Mouse (Mus musculus) spleen, adult 2 months (tissue): ENCODE measurements around the gene Itga3.

ENCODE experiments used
- CTCF ChIP-seq: fragments of 200-500 bp; IDR thresholded peaks from 2 replicates; pipeline ENCODE4 v1.5.1; 2011; ENCODE audit warnings: mild to moderate bottlenecking, inconsistent platforms; ENCODE audit not compliant: insufficient read depth, insufficient read length, insufficient replicate concordance; ENCODE audit errors: extremely low read depth
- POLR2A ChIP-seq: fragments of 200-500 bp; IDR thresholded peaks from 2 replicates; pipeline ENCODE4 v1.6.1; 2011; ENCODE audit warnings: low read depth, low read length, inconsistent platforms

DNA sequence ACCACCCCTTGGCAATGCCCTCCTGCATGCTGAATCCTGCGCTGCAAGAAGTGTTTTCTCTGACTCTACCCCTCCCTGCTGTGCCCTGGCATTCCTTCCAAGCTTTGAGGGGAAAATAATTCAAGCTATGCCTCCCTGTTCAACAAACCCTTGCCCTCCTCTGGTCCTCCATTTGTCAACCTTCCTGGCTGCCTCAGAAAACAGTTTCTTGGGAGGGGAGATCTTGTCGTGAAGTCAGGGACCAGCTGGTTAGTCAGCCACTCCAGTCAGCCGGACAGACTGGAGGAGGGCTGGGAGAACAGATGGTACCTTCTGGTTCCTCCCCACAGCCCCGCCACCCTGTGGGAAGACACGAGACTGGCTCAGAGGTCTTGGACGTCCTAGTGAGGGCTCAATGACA is 39.3 kb downstream of the Itga3 start:
- TF ChIP-seq POLR2A (no peak), CTCF (no peak)
